Mouse (Mus musculus) neural tube, embryonic 13.5 days (tissue): Measurements from ENCODE around the gene Dkk2. TPM values are rescaled to one million over a fixed set of nuclear protein-coding genes. Genes with fewer than 3 reads are reported as not detected.

Source experiments
- ATAC-seq: fragments of 200-750 bp; cut with Nextera tagmentation; 2 replicates; pipeline ENCODE4 v1.8.0; 2017; ENCODE audit warnings: low read depth, mild to moderate bottlenecking, moderate TSS enrichment, moderate library complexity
- H3K27ac ChIP-seq: fragments of 300-500 bp; sonication (generic); replicated peaks from 2 replicates; pipeline ENCODE4 v1.5.1; 2015; ENCODE audit warnings: moderate library complexity, mild to moderate bottlenecking, inconsistent platforms
- H3K27me3 ChIP-seq: fragments of 300-500 bp; sonication (generic); 2 replicates; pipeline ENCODE4 v1.6.1; 2015; ENCODE audit warnings: mild to moderate bottlenecking, inconsistent platforms
- H3K36me3 ChIP-seq: fragments of 300-500 bp; sonication (generic); 2 replicates; pipeline ENCODE4 v1.6.1; 2015; ENCODE audit warnings: mild to moderate bottlenecking, inconsistent platforms
- H3K4me1 ChIP-seq: fragments of 300-500 bp; sonication (generic); replicated peaks from 2 replicates; pipeline ENCODE4 v1.6.1; 2015; ENCODE audit warnings: inconsistent platforms
- H3K4me2 ChIP-seq: fragments of 300-500 bp; sonication (generic); 2 replicates; pipeline ENCODE4 v1.6.1; 2015; ENCODE audit warnings: inconsistent platforms, mild to moderate bottlenecking, moderate library complexity
- H3K4me3 ChIP-seq: fragments of 300-500 bp; sonication (generic); 2 replicates; pipeline ENCODE4 v1.5.1; 2015; ENCODE audit warnings: mild to moderate bottlenecking, inconsistent platforms
- H3K9ac ChIP-seq: fragments of 300-500 bp; sonication (generic); 2 replicates; pipeline ENCODE4 v1.6.1; 2015; ENCODE audit warnings: moderate library complexity, mild to moderate bottlenecking, inconsistent platforms
- H3K9me3 ChIP-seq: fragments of 300-500 bp; sonication (generic); 2 replicates; pipeline ENCODE4 v1.6.1; 2016; ENCODE audit warnings: inconsistent platforms
- WGBS: fragments of 180-500 bp; shearing (Covaris S2); methylation state at CpG from one replicate; pipeline ENCODE4 v1.1.7; 2015; 5-methylcytosine and 5-hydroxymethylcytosine counted together
- polyA plus RNA-seq: library from polyadenylated mRNA; unstranded; fragments of >200 nt; fragmentation: Nextera tagmentation; extraction: Ambion mirVana; gene quantifications from 2 replicates; pipeline ENCODE4 v1.2.1, GENCODE M21; 2015

Gene Dkk2
- polyA plus RNA-seq, 1 experiment from 2014 or later: 3.0 TPM

DNA sequence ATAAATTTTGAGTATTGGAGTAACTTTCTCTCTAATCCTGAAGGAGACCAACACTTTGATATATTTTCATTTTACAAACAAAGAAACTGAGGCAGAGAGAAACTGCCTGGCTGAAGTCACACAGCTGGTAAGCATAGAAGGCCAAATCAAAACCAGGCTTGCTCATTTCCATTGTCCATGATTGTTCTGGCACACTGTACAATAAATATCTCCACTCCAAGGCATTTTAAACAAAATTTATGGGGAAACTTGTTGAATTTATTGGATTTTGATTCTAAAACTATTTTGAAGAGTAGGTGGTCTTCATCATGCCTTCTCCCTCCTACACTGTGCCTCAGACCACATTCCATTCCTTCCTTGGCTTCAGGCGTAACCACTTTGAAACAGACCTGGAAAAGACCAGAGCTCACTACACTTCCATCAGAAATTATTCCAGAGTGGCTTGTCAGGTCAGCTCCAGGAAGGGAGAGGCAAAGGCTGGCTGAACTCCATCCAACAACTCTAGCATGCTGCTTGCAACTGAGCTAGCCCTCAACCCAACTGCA lies 44.7 kb downstream of the Dkk2 start:
- WGBS: 89% methylated on average over 1 of the region's 1 CpGs
- no peaks in the 10 kb centered on the region for H3K9me3 ChIP-seq
- no peak overlapping the region for H3K27ac ChIP-seq
- no peaks in the 10 kb centered on the region for H3K36me3 ChIP-seq
- ATAC-seq: no peak
- H3K4me3 ChIP-seq: no peak overlapping the region
- no peaks in the 10 kb centered on the region for H3K4me1 ChIP-seq
- no peak overlapping the region for H3K9ac ChIP-seq
- no peak overlapping the region for H3K4me2 ChIP-seq
- no peaks in the 10 kb centered on the region for H3K27me3 ChIP-seq

DNA sequence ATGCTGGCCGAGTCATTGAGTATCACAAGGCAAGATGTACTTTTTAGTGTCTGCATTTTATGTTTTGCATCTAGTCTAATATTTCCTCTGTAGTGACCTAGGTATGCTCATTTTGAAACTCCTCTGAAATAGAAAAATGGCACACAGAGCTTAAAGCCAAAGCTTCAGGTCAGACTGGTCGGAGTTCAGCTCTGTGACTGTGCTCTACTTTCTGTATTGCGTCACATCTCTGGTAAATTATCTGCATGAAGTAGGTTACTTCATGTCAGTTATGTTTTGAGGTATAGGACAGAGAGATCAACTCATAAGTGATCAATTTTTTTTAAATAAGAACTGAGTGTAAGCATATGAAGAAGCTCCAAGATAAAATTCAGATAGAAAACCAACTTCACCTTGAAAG lies 45.7 kb downstream of the Dkk2 start:
- H3K4me2 ChIP-seq: no peak overlapping the region
- no peak overlapping the region for H3K4me3 ChIP-seq
- no peak overlapping the region for H3K9ac ChIP-seq
- H3K36me3 ChIP-seq: no peaks in the 10 kb centered on the region
- no peaks in the 10 kb centered on the region for H3K4me1 ChIP-seq
- H3K27ac ChIP-seq: no peak overlapping the region
- H3K27me3 ChIP-seq: no peaks in the 10 kb centered on the region
- H3K9me3 ChIP-seq: no peaks in the 10 kb centered on the region
- no peak for ATAC-seq
- WGBS: 67% methylated on average over 3 of the region's 3 CpGs

DNA sequence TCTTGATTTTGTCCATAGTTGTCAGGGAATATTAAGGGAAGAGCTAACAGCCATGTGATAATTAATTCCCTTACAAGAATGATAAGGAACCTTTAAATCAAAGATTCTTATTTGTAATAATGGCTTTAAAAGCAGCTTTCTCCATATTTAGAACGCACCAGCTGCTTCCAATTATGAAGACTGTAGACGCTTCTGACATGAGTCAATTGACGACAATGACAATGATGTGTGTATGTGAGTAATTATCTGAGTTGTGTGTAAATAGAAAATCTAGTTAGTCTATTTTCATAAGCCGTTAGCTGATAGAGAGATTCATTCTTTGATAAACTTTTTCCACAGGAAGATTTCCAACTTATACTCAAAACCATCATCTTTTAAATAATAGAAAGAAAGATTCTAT lies 46.8 kb downstream of the Dkk2 start:
- H3K4me2 ChIP-seq: no peak overlapping the region
- no peak overlapping the region for H3K27ac ChIP-seq
- no peaks in the 10 kb centered on the region for H3K36me3 ChIP-seq
- 82% methylated on average over 4 of the region's 4 CpGs for WGBS
- H3K27me3 ChIP-seq: no peaks in the 10 kb centered on the region
- no peak overlapping the region for H3K4me3 ChIP-seq
- H3K9me3 ChIP-seq: no peaks in the 10 kb centered on the region
- ATAC-seq: no peak
- H3K9ac ChIP-seq: no peak overlapping the region
- no peaks in the 10 kb centered on the region for H3K4me1 ChIP-seq

DNA sequence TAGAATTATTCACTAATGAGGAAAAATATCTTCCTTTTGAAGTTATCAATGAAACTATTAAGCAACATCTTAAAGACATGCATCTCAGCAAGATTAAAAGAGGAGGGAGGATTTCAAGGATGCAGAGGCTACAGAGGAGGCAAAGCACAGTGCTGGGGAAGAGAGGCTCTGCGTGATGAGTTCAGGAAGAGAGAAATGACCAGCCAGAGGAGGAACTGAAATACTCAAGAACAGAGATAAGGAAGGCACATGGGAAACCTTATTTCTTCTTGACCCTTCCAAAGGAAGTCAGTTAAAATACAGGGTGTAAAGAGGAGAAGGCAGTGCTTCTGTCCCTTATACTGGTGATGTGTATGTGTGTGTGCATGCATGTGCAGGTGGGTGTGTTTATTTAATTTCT lies 49.4 kb downstream of the Dkk2 start:
- no peak overlapping the region for H3K9ac ChIP-seq
- H3K36me3 ChIP-seq: no peaks in the 10 kb centered on the region
- no peak overlapping the region for H3K4me2 ChIP-seq
- no peak overlapping the region for H3K4me3 ChIP-seq
- H3K27ac ChIP-seq: no peak overlapping the region
- no peak for ATAC-seq
- no peaks in the 10 kb centered on the region for H3K4me1 ChIP-seq
- 89% methylated on average over 1 of the region's 1 CpGs for WGBS
- H3K9me3 ChIP-seq: no peaks in the 10 kb centered on the region
- no peaks in the 10 kb centered on the region for H3K27me3 ChIP-seq

DNA sequence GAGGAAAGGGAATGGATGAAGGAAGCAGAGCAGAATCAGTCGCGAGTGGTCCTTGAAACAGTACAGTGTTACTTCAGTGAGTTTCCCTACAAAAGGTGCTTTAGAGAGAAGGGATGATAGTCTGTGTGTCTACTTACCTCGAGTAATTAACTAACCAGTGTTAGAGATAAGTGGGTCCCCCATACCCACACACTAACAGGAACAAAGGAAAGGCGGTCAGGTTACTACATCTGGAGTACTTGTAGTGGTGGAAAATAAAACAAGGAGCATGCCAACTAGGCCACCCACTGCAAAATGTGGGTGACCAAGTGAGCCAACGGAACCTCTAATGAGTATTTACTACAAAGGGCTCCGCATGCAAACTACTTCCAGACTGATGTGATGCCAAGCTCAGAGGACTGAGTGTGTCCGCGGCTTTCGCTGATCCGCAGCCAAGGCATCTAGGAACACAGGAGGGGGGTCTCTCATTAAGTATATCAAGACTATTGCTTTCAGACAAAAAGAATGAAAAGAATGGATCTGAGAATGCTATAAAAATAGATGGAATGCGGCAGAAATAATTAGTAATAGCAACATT lies 52.8 kb downstream of the Dkk2 start:
- no peaks in the 10 kb centered on the region for H3K36me3 ChIP-seq
- no peaks in the 10 kb centered on the region for H3K27me3 ChIP-seq
- no peak overlapping the region for H3K4me3 ChIP-seq
- ATAC-seq: no peak
- WGBS: 83% methylated on average over 11 of the region's 11 CpGs
- H3K4me2 ChIP-seq: no peak overlapping the region
- H3K9me3 ChIP-seq: no peaks in the 10 kb centered on the region
- no peak overlapping the region for H3K27ac ChIP-seq
- H3K9ac ChIP-seq: no peak overlapping the region
- H3K4me1 ChIP-seq: no peaks in the 10 kb centered on the region

DNA sequence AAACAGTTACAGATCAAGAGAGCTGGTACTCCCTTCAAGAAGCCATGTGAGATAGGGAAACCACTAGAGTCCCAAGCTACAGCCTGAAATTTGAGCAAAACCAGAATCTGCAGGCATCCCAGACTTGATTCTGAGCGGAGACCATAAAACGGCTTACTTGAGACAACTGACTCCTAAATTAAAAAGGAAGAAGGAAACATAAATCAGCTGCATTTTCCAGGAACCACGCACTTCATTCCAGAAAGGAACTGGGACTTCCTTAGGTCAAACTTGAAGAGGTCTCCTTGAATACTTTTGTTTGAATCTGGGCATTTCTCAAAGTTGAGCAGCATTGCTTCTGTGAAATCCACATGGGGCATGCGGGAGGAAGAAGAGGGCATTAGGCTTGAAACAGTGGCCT lies 55.9 kb downstream of the Dkk2 start:
- H3K36me3 ChIP-seq: no peaks in the 10 kb centered on the region
- no peaks in the 10 kb centered on the region for H3K27me3 ChIP-seq
- 66% methylated on average over 4 of the region's 4 CpGs for WGBS
- no peak overlapping the region for H3K4me2 ChIP-seq
- H3K4me1 ChIP-seq: no peaks in the 10 kb centered on the region
- no peak overlapping the region for H3K27ac ChIP-seq
- no peak overlapping the region for H3K9ac ChIP-seq
- ATAC-seq: no peak
- H3K9me3 ChIP-seq: no peaks in the 10 kb centered on the region
- no peak overlapping the region for H3K4me3 ChIP-seq

DNA sequence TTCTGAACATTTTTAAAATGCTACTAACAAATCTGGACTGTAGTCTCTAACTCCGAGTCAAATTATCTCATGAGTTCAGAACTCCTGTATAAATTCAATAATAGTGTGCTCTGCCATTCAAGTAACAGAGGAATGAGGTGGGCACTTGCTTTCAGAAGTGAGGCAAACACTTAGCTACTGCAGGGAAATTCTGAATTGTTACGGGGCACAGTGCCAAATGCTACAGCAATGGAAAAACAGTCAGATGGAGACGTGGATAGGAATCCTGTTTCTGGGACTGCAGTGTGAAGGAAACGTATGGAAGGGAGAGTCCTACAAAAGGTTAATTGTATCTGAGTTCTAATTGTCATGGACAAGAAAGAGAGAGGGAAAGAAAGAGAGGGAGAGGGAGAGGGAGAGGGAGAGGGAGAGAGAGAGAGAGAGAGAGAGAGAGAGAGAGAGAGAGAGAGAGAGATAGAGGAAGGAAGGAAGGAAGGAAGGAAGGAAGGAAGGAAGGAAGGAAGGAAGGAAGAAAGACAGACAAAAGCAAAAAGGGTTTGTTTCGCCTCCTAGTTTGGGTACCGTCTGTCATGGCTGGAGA lies 64.4 kb downstream of the Dkk2 start:
- WGBS: 71% methylated on average over 6 of the region's 6 CpGs
- H3K4me2 ChIP-seq: no peak overlapping the region
- no peak overlapping the region for H3K9ac ChIP-seq
- H3K4me1 ChIP-seq: no peaks in the 10 kb centered on the region
- no peak overlapping the region for H3K27ac ChIP-seq
- H3K36me3 ChIP-seq: no peaks in the 10 kb centered on the region
- no peaks in the 10 kb centered on the region for H3K27me3 ChIP-seq
- no peak overlapping the region for H3K4me3 ChIP-seq
- no peak for ATAC-seq
- no peaks in the 10 kb centered on the region for H3K9me3 ChIP-seq

DNA sequence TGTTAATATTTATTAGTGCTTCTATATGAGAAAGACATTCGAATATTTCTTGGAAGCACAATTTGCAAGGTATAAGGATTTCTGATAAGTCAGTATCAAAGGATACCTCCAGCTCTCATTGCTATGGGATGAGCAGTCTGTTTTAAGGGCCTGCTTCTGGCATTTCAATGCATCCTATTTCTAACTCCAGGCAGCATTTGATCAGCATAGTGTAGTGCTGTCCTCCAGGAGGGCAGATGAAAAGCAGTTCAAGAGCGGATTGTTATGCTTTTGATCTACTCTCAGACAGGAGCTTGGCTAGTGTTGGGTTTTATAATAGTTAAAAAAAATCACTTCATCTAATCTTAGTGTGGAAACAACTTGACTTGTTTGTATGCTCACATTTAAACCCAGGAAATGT lies 73.7 kb downstream of the Dkk2 start:
- Histone ChIP-seq H3K4me1 (no peaks in the 10 kb centered on the region), H3K36me3 (no peaks in the 10 kb centered on the region), H3K27ac (no peak overlapping the region), H3K4me3 (no peak overlapping the region), H3K27me3 (no peaks in the 10 kb centered on the region), H3K9ac (no peak overlapping the region), H3K9me3 (no peaks in the 10 kb centered on the region), H3K4me2 (no peak overlapping the region)
- 83% methylated on average over 2 of the region's 2 CpGs for WGBS
- no peak for ATAC-seq

DNA sequence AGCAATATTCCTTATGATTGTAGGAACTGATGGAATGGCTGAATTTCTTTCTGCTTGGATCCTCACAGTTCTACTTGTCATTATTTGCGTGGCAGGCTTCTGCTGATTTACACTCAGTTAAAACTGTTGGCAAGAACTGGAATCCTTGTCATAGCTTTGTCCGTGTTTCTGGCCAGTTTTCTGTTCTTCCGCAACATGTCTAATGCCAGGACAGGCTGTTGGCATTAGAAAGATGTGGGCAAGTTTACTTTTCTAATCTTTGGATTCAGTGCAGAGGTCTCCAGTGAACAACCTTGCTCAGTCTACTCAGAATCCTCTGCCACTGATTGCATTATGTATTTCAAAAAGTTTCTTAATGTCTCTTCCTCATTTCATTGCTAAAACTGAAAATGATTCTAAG lies 83.8 kb downstream of the Dkk2 start:
- 92% methylated on average over 3 of the region's 3 CpGs for WGBS
- H3K4me2 ChIP-seq: no peak overlapping the region
- H3K27ac ChIP-seq: no peak overlapping the region
- no peak overlapping the region for H3K9ac ChIP-seq
- no peaks in the 10 kb centered on the region for H3K27me3 ChIP-seq
- H3K4me3 ChIP-seq: no peak overlapping the region
- ATAC-seq: no peak
- H3K4me1 ChIP-seq: no peaks in the 10 kb centered on the region
- H3K36me3 ChIP-seq: no peaks in the 10 kb centered on the region
- no peaks in the 10 kb centered on the region for H3K9me3 ChIP-seq

DNA sequence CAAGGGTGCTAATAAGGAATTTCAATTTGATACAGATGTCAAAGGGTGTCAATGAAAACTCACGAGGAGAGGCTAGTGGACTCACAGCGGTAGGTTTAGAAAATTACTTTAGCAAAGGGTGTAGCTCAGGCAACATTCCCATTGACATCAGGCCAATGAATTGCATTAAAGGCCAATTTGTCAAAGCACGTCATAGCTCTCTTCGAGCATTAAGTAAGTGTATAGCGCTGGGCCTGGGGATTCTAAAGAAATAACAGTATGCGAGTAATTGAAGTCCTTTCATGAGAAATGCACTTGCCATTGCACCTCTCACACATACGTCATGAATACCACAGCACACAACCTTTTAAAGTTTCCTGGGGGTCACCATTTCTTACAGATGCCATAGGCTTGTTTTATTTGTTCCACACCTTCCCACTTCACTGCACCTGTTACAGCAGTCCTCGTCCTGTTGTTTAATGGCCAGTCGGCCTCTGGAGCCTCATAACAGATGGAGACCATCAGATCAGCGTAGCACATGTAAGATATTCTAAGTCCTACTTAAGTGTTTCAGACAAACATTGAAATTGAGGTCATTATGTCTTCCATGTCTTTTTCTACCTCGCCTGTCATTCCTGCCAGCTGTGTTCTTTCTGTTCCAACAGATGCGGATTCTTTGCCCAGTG lies 101.9 kb downstream of the Dkk2 start:
- no peak overlapping the region for H3K9ac ChIP-seq
- no peak for ATAC-seq
- H3K4me2 ChIP-seq: no peak overlapping the region
- H3K36me3 ChIP-seq: no peaks in the 10 kb centered on the region
- no peaks in the 10 kb centered on the region for H3K9me3 ChIP-seq
- no peaks in the 10 kb centered on the region for H3K27me3 ChIP-seq
- H3K4me3 ChIP-seq: no peak overlapping the region
- 88% methylated on average over 12 of the region's 12 CpGs for WGBS
- H3K27ac ChIP-seq: no peak overlapping the region
- no peaks in the 10 kb centered on the region for H3K4me1 ChIP-seq

DNA sequence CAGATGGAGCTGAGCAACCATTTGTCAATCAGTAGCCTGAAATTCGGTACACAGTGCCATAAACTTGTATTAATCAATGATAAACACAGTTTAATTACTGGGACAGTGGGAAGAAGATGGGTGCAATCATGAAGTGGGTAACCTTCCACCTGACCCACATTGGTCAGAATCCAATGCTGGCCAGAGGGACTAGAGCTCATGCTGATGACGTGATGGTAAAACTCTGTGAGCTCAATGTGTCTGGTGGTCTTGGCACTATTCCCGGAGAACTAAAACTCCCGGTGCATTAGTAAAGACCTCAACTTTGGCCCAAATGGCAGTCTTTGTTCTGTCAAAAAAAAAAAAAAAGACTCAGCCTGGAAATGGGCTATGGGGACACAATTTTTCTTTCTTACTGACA lies 116.9 kb downstream of the Dkk2 start:
- Histone ChIP-seq H3K4me2 (no peak overlapping the region), H3K27me3 (no peaks in the 10 kb centered on the region), H3K36me3 (no peaks in the 10 kb centered on the region), H3K9me3 (no peaks in the 10 kb centered on the region), H3K4me3 (no peak overlapping the region), H3K9ac (no peak overlapping the region), H3K27ac (no peak overlapping the region), H3K4me1 (0 out of 2 replicates have a peak, but pooled peaks cover 6% of the 10 kb centered on the region)
- ATAC-seq: no peak
- 71% methylated on average over 4 of the region's 4 CpGs for WGBS

DNA sequence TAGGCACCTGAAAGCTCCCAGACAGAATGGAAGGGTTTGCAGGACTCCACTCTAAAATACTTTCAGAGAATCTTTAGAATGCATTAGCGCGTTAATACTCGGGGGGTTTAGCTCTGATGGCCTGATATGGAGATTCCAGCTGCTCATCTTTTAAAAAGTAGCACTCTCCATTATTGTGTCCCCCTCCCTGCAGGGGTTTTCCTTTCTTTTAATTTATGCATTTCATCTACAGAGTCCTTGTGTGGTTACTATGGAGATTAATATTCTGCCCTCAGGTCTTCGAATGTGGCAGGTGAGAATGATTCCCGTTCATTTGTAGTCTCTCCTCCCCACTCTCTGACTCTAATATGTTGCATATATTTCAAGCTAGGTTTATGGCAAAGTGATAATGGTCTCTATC lies 117.6 kb downstream of the Dkk2 start:
- no peak overlapping the region for H3K4me2 ChIP-seq
- no peak overlapping the region for H3K27ac ChIP-seq
- peak; percentile 43; the same call in 1 of the 2 replicates for ATAC-seq
- no peak overlapping the region for H3K4me3 ChIP-seq
- H3K9ac ChIP-seq: no peak overlapping the region
- H3K27me3 ChIP-seq: no peaks in the 10 kb centered on the region
- H3K4me1 ChIP-seq: 0 out of 2 replicates have a peak, but pooled peaks cover 6% of the 10 kb centered on the region
- no peaks in the 10 kb centered on the region for H3K36me3 ChIP-seq
- H3K9me3 ChIP-seq: no peaks in the 10 kb centered on the region
- 68% methylated on average over 5 of the region's 5 CpGs for WGBS
